Mouse (Mus musculus) liver, embryonic 14.5 days (tissue): ENCODE measurements around the gene Rab8a. TPM values are rescaled to one million over a fixed set of nuclear protein-coding genes. Genes with fewer than 3 reads are reported as not detected.
A peak's percentile ranks its signal among the peaks of the same experiment; 100 is the strongest.

Experiments used
- ATAC-seq: fragments of 200-750 bp; cut with Nextera tagmentation; 2 replicates; pipeline ENCODE4 v1.8.0; 2017; ENCODE audit warnings: moderate number of reproducible peaks, mild to moderate bottlenecking, moderate library complexity; ENCODE audit not compliant: insufficient read depth
- DNase-seq, 3 experiments: peaks; one replicate each; pipeline ENCODE4 v3.0.0-alpha.2; 2012 to 2013; ENCODE audit warnings: low read depth in 3 of 3, low spot score in 3 of 3
- H3K27ac ChIP-seq: fragments of 300-500 bp; sonication (generic); 2 replicates; pipeline ENCODE4 v1.5.1; 2014; ENCODE audit warnings: moderate library complexity, mild to moderate bottlenecking, control low read depth, inconsistent platforms
- H3K27me3 ChIP-seq: fragments of 300-500 bp; sonication (generic); 2 replicates; pipeline ENCODE4 v1.6.1; 2014; ENCODE audit warnings: mild to moderate bottlenecking, low read length, moderate library complexity; ENCODE audit not compliant: control insufficient read depth, insufficient read depth
- H3K36me3 ChIP-seq: fragments of 300-500 bp; sonication (generic); replicated peaks from 2 replicates; pipeline ENCODE4 v1.6.1; 2014; ENCODE audit warnings: low read depth; ENCODE audit not compliant: control insufficient read depth, insufficient read depth
- H3K4me1 ChIP-seq, 2 experiments: fragments of 200-500 bp in 1 of 2; fragments of 300-500 bp in 1 of 2; sonication (generic) in 1 of 2; replicated peaks; 2 replicates each; pipeline ENCODE4 v1.6.1; 2012 to 2014; ENCODE audit warnings: antibody characterized with exemption in 1 of 2, inconsistent platforms in 1 of 2, low read length in 1 of 2; ENCODE audit not compliant: control insufficient read depth in 2 of 2, insufficient read depth in 2 of 2
- H3K4me2 ChIP-seq: fragments of 300-500 bp; sonication (generic); 2 replicates; pipeline ENCODE4 v1.6.1; 2014; ENCODE audit warnings: low read depth, mild to moderate bottlenecking, control low read depth, moderate library complexity
- H3K4me3 ChIP-seq, 2 experiments: fragments of 200-500 bp in 1 of 2; fragments of 300-500 bp in 1 of 2; sonication (generic) in 1 of 2; 2 replicates each; pipeline ENCODE4 v1.5.1; 2012 to 2014; ENCODE audit warnings: low read depth in 2 of 2, low read length in 2 of 2, mild to moderate bottlenecking in 2 of 2, control low read depth in 1 of 2, inconsistent platforms in 1 of 2, moderate library complexity in 1 of 2; ENCODE audit not compliant: insufficient read depth in 1 of 2
- H3K9ac ChIP-seq: fragments of 300-500 bp; sonication (generic); replicated peaks from 2 replicates; pipeline ENCODE4 v1.6.1; 2014; ENCODE audit warnings: mild to moderate bottlenecking, control low read depth, moderate library complexity
- H3K9me3 ChIP-seq: fragments of 300-500 bp; sonication (generic); 2 replicates; pipeline ENCODE4 v1.6.1; 2016; ENCODE audit warnings: low read length, mixed read lengths; ENCODE audit not compliant: control insufficient read depth
- CTCF ChIP-seq: IDR thresholded peaks from 2 replicates; pipeline ENCODE4 v1.5.1; 2016; ENCODE audit warnings: antibody characterized with exemption, low read depth, control low read depth
- EP300 ChIP-seq: IDR thresholded peaks from 2 replicates; pipeline ENCODE4 v1.6.1; 2016; ENCODE audit warnings: antibody characterized with exemption, low read depth
- WGBS: fragments of 180-500 bp; shearing (Covaris S2); extraction: QIAGEN DNeasy Blood & Tissue Kit; methylation state at CpG from one replicate; pipeline ENCODE4 v1.1.7; 2014; ENCODE audit not compliant: insufficient replicate concordance; 5-methylcytosine and 5-hydroxymethylcytosine counted together
- polyA plus RNA-seq, 2 experiments: library from polyadenylated mRNA; depleted of rRNA in 1 of 2; stranded (reverse) in 1 of 2; unstranded in 1 of 2; fragments of >200 nt; fragmentation: Nextera tagmentation in 1 of 2; extraction: Ambion mirVana in 1 of 2; gene quantifications; 2 replicates each; pipeline versions ENCODE4 v1.2.1 to v1.2.3; 2012 to 2014

Rab8a gene
- polyA plus RNA-seq, 2 experiments, result 50.7 to 59.7 TPM

- peak overlapping the region; percentile 87 for H3K4me2 ChIP-seq
- H3K4me3 ChIP-seq, result peak overlapping the region; percentile 78 to 97
- ATAC-seq, result no peak
- no peak for DNase-seq
- H3K36me3 ChIP-seq, result peaks cover 25% of the 10 kb centered on the region
- TF ChIP-seq CTCF, result peak; percentile 68
- no peak for TF ChIP-seq EP300
- WGBS, result 66% methylated on average over 4 of the region's 4 CpGs
- peaks cover 2 to 9% of the 10 kb centered on the region in 2 experiments; a peak in 3 of 4 replicates for H3K4me1 ChIP-seq
- H3K27me3 ChIP-seq, result no peaks in the 10 kb centered on the region
- H3K9ac ChIP-seq, result peak overlapping the region; percentile 74
- H3K27ac ChIP-seq, result no peak overlapping the region
- no peaks in the 10 kb centered on the region for H3K9me3 ChIP-seq
Measured at GRCm38 (mm10) chr8:72220758-72221157, 59.8 kb downstream of the Rab8a start.

- ATAC-seq (no peak), DNase-seq (no peak)
- Histone ChIP-seq H3K9ac (no peak overlapping the region), H3K27ac (no peak overlapping the region), H3K9me3 (no peaks in the 10 kb centered on the region), H3K4me2 (no peak overlapping the region), H3K4me1 (peaks cover 2 to 7% of the 10 kb centered on the region in 2 experiments; a peak in 2 of 4 replicates), H3K4me3 (no peak overlapping the region), H3K27me3 (no peaks in the 10 kb centered on the region), H3K36me3 (peaks cover 25% of the 10 kb centered on the region)
- 79% methylated on average over 5 of the region's 5 CpGs for WGBS
- TF ChIP-seq CTCF, result no peak
- no peak for TF ChIP-seq EP300
Measured at GRCm38 (mm10) chr8:72222656-72223055, 61.7 kb downstream of the Rab8a start.

Other genes starting within 250 kb of the Rab8a start
- gene Zfp961, start 210.2 kb upstream of the Rab8a start, polyA plus RNA-seq (2012; rRNA removed), result 6.3 and 8.4 TPM in 2 replicates
- gene Zfp961, start 210.2 kb upstream of the Rab8a start, polyA plus RNA-seq (2014; fragmentation: Nextera tagmentation; extraction: Ambion mirVana), result 9.2 and 11.5 TPM in 2 replicates
- gene Cyp4f18, start 151.6 kb upstream of the Rab8a start, polyA plus RNA-seq (2012; rRNA removed), result 1.4 TPM in 2 replicates
- gene Cyp4f18, start 151.6 kb upstream of the Rab8a start, polyA plus RNA-seq (2014; fragmentation: Nextera tagmentation; extraction: Ambion mirVana), result 1.1 and 2.1 TPM in 2 replicates
- not detected in 2 replicates for gene Olfr372, start 120.0 kb upstream of the Rab8a start, polyA plus RNA-seq (2012; rRNA removed)
- not detected in 2 replicates for gene Olfr372, start 120.0 kb upstream of the Rab8a start, polyA plus RNA-seq (2014; fragmentation: Nextera tagmentation; extraction: Ambion mirVana)
- gene Olfr373, start 78.0 kb upstream of the Rab8a start, polyA plus RNA-seq (2012; rRNA removed), result not detected in 2 replicates
- gene Olfr373, start 78.0 kb upstream of the Rab8a start, polyA plus RNA-seq (2014; fragmentation: Nextera tagmentation; extraction: Ambion mirVana), result not detected in 2 replicates
- gene Olfr374, start 54.2 kb upstream of the Rab8a start, polyA plus RNA-seq (2012; rRNA removed), result not detected in 2 replicates
- gene Olfr374, start 54.2 kb upstream of the Rab8a start, polyA plus RNA-seq (2014; fragmentation: Nextera tagmentation; extraction: Ambion mirVana), result not detected in 2 replicates
- gene Tpm4, start 26.2 kb upstream of the Rab8a start, polyA plus RNA-seq (2012; rRNA removed), result 28.7 and 49.0 TPM in 2 replicates
- 69.2 and 76.4 TPM in 2 replicates for gene Tpm4, start 26.2 kb upstream of the Rab8a start, polyA plus RNA-seq (2014; fragmentation: Nextera tagmentation; extraction: Ambion mirVana)
- 0.15 and 0.18 TPM in 2 replicates for gene Hsh2d, start 28.4 kb downstream of the Rab8a start, polyA plus RNA-seq (2012; rRNA removed)
- gene Hsh2d, start 28.4 kb downstream of the Rab8a start, polyA plus RNA-seq (2014; fragmentation: Nextera tagmentation; extraction: Ambion mirVana), result 0.11 and 0.37 TPM in 2 replicates
- gene Cib3, start 51.6 kb downstream of the Rab8a start, polyA plus RNA-seq (2012; rRNA removed), result not detected in 2 replicates
- 0.24 TPM in 1 of 2 replicates, not detected in the other for gene Cib3, start 51.6 kb downstream of the Rab8a start, polyA plus RNA-seq (2014; fragmentation: Nextera tagmentation; extraction: Ambion mirVana)
- gene Gm11034, start 52.4 kb downstream of the Rab8a start, polyA plus RNA-seq (2012; rRNA removed), result not detected in 2 replicates
- gene Gm11034, start 52.4 kb downstream of the Rab8a start, polyA plus RNA-seq (2014; fragmentation: Nextera tagmentation; extraction: Ambion mirVana), result not detected in 2 replicates
- 22.9 and 28.2 TPM in 2 replicates for gene Fam32a, start 58.5 kb downstream of the Rab8a start, polyA plus RNA-seq (2012; rRNA removed)
- gene Fam32a, start 58.5 kb downstream of the Rab8a start, polyA plus RNA-seq (2014; fragmentation: Nextera tagmentation; extraction: Ambion mirVana), result 32.6 and 34.3 TPM in 2 replicates
- 35.0 and 38.8 TPM in 2 replicates for gene Ap1m1, start 78.8 kb downstream of the Rab8a start, polyA plus RNA-seq (2012; rRNA removed)
- 46.7 and 52.5 TPM in 2 replicates for gene Ap1m1, start 78.8 kb downstream of the Rab8a start, polyA plus RNA-seq (2014; fragmentation: Nextera tagmentation; extraction: Ambion mirVana)
- gene Gm10282, start 144.1 kb downstream of the Rab8a start, polyA plus RNA-seq (2012; rRNA removed), result 0.83 and 7.4 TPM in 2 replicates
- 7.3 and 8.0 TPM in 2 replicates for gene Gm10282, start 144.1 kb downstream of the Rab8a start, polyA plus RNA-seq (2014; fragmentation: Nextera tagmentation; extraction: Ambion mirVana)
- 2.9 and 3.4 TPM in 2 replicates for gene Klf2, start 157.8 kb downstream of the Rab8a start, polyA plus RNA-seq (2012; rRNA removed)
- gene Klf2, start 157.8 kb downstream of the Rab8a start, polyA plus RNA-seq (2014; fragmentation: Nextera tagmentation; extraction: Ambion mirVana), result 2.0 and 2.6 TPM in 2 replicates